Mouse (Mus musculus) CH12.LX (cell line): Measurements from ENCODE around the gene Tm7sf3.

Experiments used
- KAT2A ChIP-seq: IDR thresholded peaks from 2 replicates; pipeline ENCODE4 v1.6.1; 2012; ENCODE audit warnings: low read length, improper control_type of control experiment, inconsistent platforms; ENCODE audit not compliant: insufficient replicate concordance
- SIN3A ChIP-seq: IDR thresholded peaks from 2 replicates; pipeline ENCODE4 v1.6.1; 2012; ENCODE audit warnings: low read length, improper control_type of control experiment, inconsistent platforms

DNA sequence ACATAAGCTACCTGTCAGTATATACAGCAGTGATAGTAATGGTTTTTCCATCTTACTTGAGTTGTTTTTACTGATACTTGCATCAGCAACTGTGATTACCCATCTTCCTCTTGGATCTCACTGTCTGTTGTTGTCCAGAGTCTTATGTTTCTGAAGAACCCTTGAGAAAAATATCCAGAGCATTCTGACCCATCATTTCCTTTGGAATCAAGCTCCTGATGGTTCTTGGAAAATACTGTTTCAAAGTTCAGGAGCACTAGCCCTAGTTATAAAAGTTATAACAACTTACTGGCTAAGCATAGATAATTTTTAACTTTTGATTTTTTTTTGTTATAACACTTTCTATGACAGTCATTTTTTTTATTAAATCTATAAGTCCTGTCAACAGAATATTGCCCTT lies 8.8 kb upstream of the Tm7sf3 start:
- TF ChIP-seq KAT2A (no peak), SIN3A (no peak)
